Mouse (Mus musculus): ENCODE data around the gene Olfr959. TPM values are rescaled to one million over a fixed set of nuclear protein-coding genes. Genes with fewer than 3 reads are reported as not detected.

Olfr959 gene
- polyA plus RNA-seq, 1 experiment from 2014 or later: not detected

- no peaks in the 10 kb centered on the region for H3K4me1 ChIP-seq
- H3K4me2 ChIP-seq: no peak overlapping the region
- no peaks in the 10 kb centered on the region for H3K27me3 ChIP-seq
- H3K4me3 ChIP-seq: no peak overlapping the region
- 57% methylated on average over 3 of the region's 3 CpGs for WGBS
- H3K27ac ChIP-seq: no peak overlapping the region
- H3K9ac ChIP-seq: no peak overlapping the region
- ATAC-seq (ENCODE audit: borderline replicate concordance, extremely low read depth, low FRiP score, low TSS enrichment): no peak
- H3K9me3 ChIP-seq: no peaks in the 10 kb centered on the region
- no peaks in the 10 kb centered on the region for H3K36me3 ChIP-seq
These were observed 17.6 kb downstream of the Olfr959 start for GRCm38 (mm10) chr9:39557529-39558348.

GRCm38 (mm10) chr9:39553946-39554345 lies 21.4 kb downstream of the Olfr959 start, which contains the start of gene Olfr958:
TSS of gene Olfr958 (minus strand) at chr9:39554054.
- 52% methylated on average over 2 of the region's 2 CpGs for WGBS
- no peaks in the 10 kb centered on the region for H3K4me1 ChIP-seq
- H3K27me3 ChIP-seq: no peaks in the 10 kb centered on the region
- H3K4me2 ChIP-seq: no peak within 1 kb of the TSS
- no peaks in the 10 kb centered on the region for H3K9me3 ChIP-seq
- no peak within 1 kb of the TSS for H3K4me3 ChIP-seq
- H3K9ac ChIP-seq: no peak within 1 kb of the TSS
- no peak for ATAC-seq (ENCODE audit: borderline replicate concordance, extremely low read depth, low FRiP score, low TSS enrichment)
- H3K27ac ChIP-seq: no peak within 1 kb of the TSS
- no peaks in the 10 kb centered on the region for H3K36me3 ChIP-seq

- no peaks in the 10 kb centered on the region for H3K9me3 ChIP-seq
- no peaks in the 10 kb centered on the region for H3K27me3 ChIP-seq
- H3K4me3 ChIP-seq: no peak overlapping the region
- no peak overlapping the region for H3K27ac ChIP-seq
- H3K36me3 ChIP-seq: no peaks in the 10 kb centered on the region
- ATAC-seq (ENCODE audit: borderline replicate concordance, extremely low read depth, low FRiP score, low TSS enrichment): no peak
- WGBS: 52% methylated on average over 5 of the region's 5 CpGs
- H3K4me2 ChIP-seq: no peak overlapping the region
- no peaks in the 10 kb centered on the region for H3K4me1 ChIP-seq
- no peak overlapping the region for H3K9ac ChIP-seq
These were observed 24.6 kb downstream of the Olfr959 start for GRCm38 (mm10) chr9:39550806-39551205.

- peak; percentile 81; the same call in 1 of the 2 replicates for ATAC-seq (ENCODE audit: borderline replicate concordance, extremely low read depth, low FRiP score, low TSS enrichment)
- Histone ChIP-seq H3K4me3 (no peak overlapping the region), H3K4me1 (no peaks in the 10 kb centered on the region), H3K27ac (no peak overlapping the region), H3K9ac (no peak overlapping the region), H3K9me3 (no peaks in the 10 kb centered on the region), H3K27me3 (no peaks in the 10 kb centered on the region), H3K4me2 (no peak overlapping the region), H3K36me3 (no peaks in the 10 kb centered on the region)
- 65% methylated on average over 1 of the region's 1 CpGs for WGBS
These were observed 51.6 kb downstream of the Olfr959 start for GRCm38 (mm10) chr9:39523616-39524285.

Other genes starting within 250 kb of the Olfr959 start
- not detected in 2 replicates for gene Olfr948, start 249.5 kb downstream of the Olfr959 start, polyA plus RNA-seq (2015; fragmentation: Nextera tagmentation; extraction: Ambion mirVana)
- not detected in 2 replicates for gene Olfr951, start 188.2 kb downstream of the Olfr959 start, polyA plus RNA-seq (2015; fragmentation: Nextera tagmentation; extraction: Ambion mirVana)
- gene Olfr952, start 148.4 kb downstream of the Olfr959 start, polyA plus RNA-seq (2015; fragmentation: Nextera tagmentation; extraction: Ambion mirVana): not detected in 2 replicates
- gene Olfr954, start 118.9 kb downstream of the Olfr959 start, polyA plus RNA-seq (2015; fragmentation: Nextera tagmentation; extraction: Ambion mirVana): not detected in 2 replicates
- gene Olfr955, start 103.6 kb downstream of the Olfr959 start, polyA plus RNA-seq (2015; fragmentation: Nextera tagmentation; extraction: Ambion mirVana): not detected in 2 replicates
- gene Olfr44, start 81.6 kb downstream of the Olfr959 start, polyA plus RNA-seq (2015; fragmentation: Nextera tagmentation; extraction: Ambion mirVana): not detected in 2 replicates
- gene Olfr957, start 59.8 kb downstream of the Olfr959 start, polyA plus RNA-seq (2015; fragmentation: Nextera tagmentation; extraction: Ambion mirVana): not detected in 2 replicates
- gene Olfr958, start 21.5 kb downstream of the Olfr959 start, polyA plus RNA-seq (2015; fragmentation: Nextera tagmentation; extraction: Ambion mirVana): not detected in 2 replicates
- gene AW551984, start 28.8 kb upstream of the Olfr959 start, polyA plus RNA-seq (2015; fragmentation: Nextera tagmentation; extraction: Ambion mirVana): 8.2 and 10.0 TPM in 2 replicates
- not detected in 2 replicates for gene Olfr148, start 35.1 kb upstream of the Olfr959 start, polyA plus RNA-seq (2015; fragmentation: Nextera tagmentation; extraction: Ambion mirVana)
- gene Olfr960, start 45.8 kb upstream of the Olfr959 start, polyA plus RNA-seq (2015; fragmentation: Nextera tagmentation; extraction: Ambion mirVana): not detected in 2 replicates
- gene Olfr961, start 69.5 kb upstream of the Olfr959 start, polyA plus RNA-seq (2015; fragmentation: Nextera tagmentation; extraction: Ambion mirVana): not detected in 2 replicates
- gene Olfr963, start 91.6 kb upstream of the Olfr959 start, polyA plus RNA-seq (2015; fragmentation: Nextera tagmentation; extraction: Ambion mirVana): not detected in 2 replicates
- not detected in 2 replicates for gene Olfr149, start 131.5 kb upstream of the Olfr959 start, polyA plus RNA-seq (2015; fragmentation: Nextera tagmentation; extraction: Ambion mirVana)
- gene Olfr965, start 135.8 kb upstream of the Olfr959 start, polyA plus RNA-seq (2015; fragmentation: Nextera tagmentation; extraction: Ambion mirVana): not detected in 2 replicates
- not detected in 2 replicates for gene Olfr150, start 155.4 kb upstream of the Olfr959 start, polyA plus RNA-seq (2015; fragmentation: Nextera tagmentation; extraction: Ambion mirVana)
- gene Olfr967, start 170.7 kb upstream of the Olfr959 start, polyA plus RNA-seq (2015; fragmentation: Nextera tagmentation; extraction: Ambion mirVana): not detected in 2 replicates
- gene Olfr968, start 207.7 kb upstream of the Olfr959 start, polyA plus RNA-seq (2015; fragmentation: Nextera tagmentation; extraction: Ambion mirVana): not detected in 2 replicates
- gene Olfr969, start 215.4 kb upstream of the Olfr959 start, polyA plus RNA-seq (2015; fragmentation: Nextera tagmentation; extraction: Ambion mirVana): not detected in 2 replicates
- not detected in 2 replicates for gene Olfr970, start 233.3 kb upstream of the Olfr959 start, polyA plus RNA-seq (2015; fragmentation: Nextera tagmentation; extraction: Ambion mirVana)